Mouse (Mus musculus) limb, embryonic 12.5 days (tissue): ENCODE data around the gene Lpp. TPM values are rescaled to one million over a fixed set of nuclear protein-coding genes. Genes with fewer than 3 reads are reported as not detected.
"Not testable (repeated sequence)": the region's sequence is repeated elsewhere in the genome, so short reads cannot be mapped to it uniquely, and the experiment has no call there.

Experiments used
- ATAC-seq: fragments of 200-750 bp; cut with Nextera tagmentation; 2 replicates; pipeline ENCODE4 v1.8.0; 2017; ENCODE audit warnings: low read depth, moderate TSS enrichment; ENCODE audit not compliant: insufficient number of reproducible peaks, insufficient read depth, low FRiP score, low TSS enrichment
- H3K27ac ChIP-seq: fragments of 300-500 bp; sonication (generic); 2 replicates; pipeline ENCODE4 v1.5.1; 2016; ENCODE audit warnings: mild to moderate bottlenecking, moderate library complexity
- H3K27me3 ChIP-seq: fragments of 300-500 bp; sonication (generic); 2 replicates; pipeline ENCODE4 v1.6.1; 2016; ENCODE audit warnings: mild to moderate bottlenecking, moderate library complexity
- H3K36me3 ChIP-seq: fragments of 300-500 bp; sonication (generic); 2 replicates; pipeline ENCODE4 v1.6.1; 2016; ENCODE audit warnings: mild to moderate bottlenecking, moderate library complexity
- H3K4me1 ChIP-seq: fragments of 300-500 bp; sonication (generic); replicated peaks from 2 replicates; pipeline ENCODE4 v1.6.1; 2016
- H3K4me2 ChIP-seq: fragments of 300-500 bp; sonication (generic); 2 replicates; pipeline ENCODE4 v1.6.1; 2016; ENCODE audit warnings: mild to moderate bottlenecking, moderate library complexity
- H3K4me3 ChIP-seq: fragments of 300-500 bp; sonication (generic); replicated peaks from 2 replicates; pipeline ENCODE4 v1.5.1; 2016; ENCODE audit warnings: mild to moderate bottlenecking
- H3K9ac ChIP-seq: fragments of 300-500 bp; sonication (generic); replicated peaks from 2 replicates; pipeline ENCODE4 v1.6.1; 2016; ENCODE audit warnings: mild to moderate bottlenecking, moderate library complexity
- H3K9me3 ChIP-seq: fragments of 300-500 bp; sonication (generic); 2 replicates; pipeline ENCODE4 v1.6.1; 2016; ENCODE audit warnings: mild to moderate bottlenecking, moderate library complexity
- WGBS: fragments of 180-500 bp; shearing (Covaris S2); methylation state at CpG from one replicate; pipeline ENCODE4 v1.1.7; 2016; 5-methylcytosine and 5-hydroxymethylcytosine counted together
- polyA plus RNA-seq: library from polyadenylated mRNA; unstranded; fragments of >200 nt; fragmentation: Nextera tagmentation; extraction: Ambion mirVana; gene quantifications from 2 replicates; pipeline ENCODE4 v1.2.1, GENCODE M21; 2016

Gene Lpp
- polyA plus RNA-seq, 1 experiment from 2014 or later: 39.4 TPM

- Histone ChIP-seq H3K4me3 (no peak overlapping the region), H3K9ac (no peak overlapping the region), H3K9me3 (no peaks in the 10 kb centered on the region), H3K4me2 (no peak overlapping the region), H3K4me1 (no peaks in the 10 kb centered on the region), H3K36me3 (no peaks in the 10 kb centered on the region), H3K27me3 (no peaks in the 10 kb centered on the region), H3K27ac (no peak overlapping the region)
- no peak for ATAC-seq
- 83% methylated on average over 3 of the region's 3 CpGs for WGBS
Observed at GRCm38 (mm10) chr16:24991995-24992394, 598.7 kb downstream of the Lpp start.

GRCm38 (mm10) chr16:24992494-24992893 is 599.2 kb downstream of the Lpp start:
- 81% methylated on average over 11 of the region's 11 CpGs for WGBS
- Histone ChIP-seq H3K27ac (no peak overlapping the region), H3K4me3 (no peak overlapping the region), H3K27me3 (no peaks in the 10 kb centered on the region), H3K4me2 (no peak overlapping the region), H3K36me3 (no peaks in the 10 kb centered on the region), H3K4me1 (no peaks in the 10 kb centered on the region), H3K9me3 (no peaks in the 10 kb centered on the region), H3K9ac (no peak overlapping the region)
- no peak; the same call in 1 of the 2 replicates for ATAC-seq

DNA sequence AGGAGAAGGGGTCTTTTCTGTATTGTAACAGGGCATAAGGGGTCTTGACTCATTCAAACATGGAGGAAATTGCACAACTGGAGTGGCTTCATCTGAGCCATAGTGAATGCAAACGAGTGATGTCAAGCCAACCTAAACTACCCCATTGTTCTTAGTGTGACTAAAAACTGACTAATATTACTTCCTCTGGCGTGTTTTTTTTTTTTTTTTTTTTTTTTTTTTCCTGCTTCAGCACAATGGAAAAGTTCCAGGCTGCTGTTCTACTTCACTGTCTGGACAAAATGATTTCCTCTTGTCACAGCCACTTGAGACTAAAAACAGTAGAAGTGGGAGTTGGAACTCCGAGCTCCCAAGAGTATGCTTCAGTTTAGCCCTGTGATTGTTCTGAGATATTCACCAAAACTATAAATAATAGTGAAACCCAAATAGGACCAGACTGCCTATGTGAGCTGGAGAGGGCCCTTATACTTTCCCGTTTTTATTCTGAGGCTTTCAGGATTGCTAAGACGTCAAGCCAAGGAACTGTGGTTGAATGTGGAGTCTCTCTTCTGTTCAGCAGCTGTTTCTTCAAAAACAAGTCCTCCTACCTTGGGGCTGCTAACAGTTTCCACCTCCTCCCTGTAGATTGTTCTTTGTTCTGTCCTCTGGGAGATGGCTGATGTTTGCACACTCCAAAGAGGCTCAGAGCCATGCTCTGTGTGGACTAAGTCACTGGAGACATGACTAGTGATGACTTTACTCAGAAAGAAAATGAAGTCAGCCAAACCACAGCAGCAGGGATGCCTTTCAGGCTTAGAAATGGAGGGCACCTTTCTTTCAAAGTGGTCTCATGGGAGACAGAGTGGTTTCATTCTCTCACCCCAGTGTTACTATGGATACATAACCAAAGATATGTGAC is 617.9 kb downstream of the Lpp start:
- H3K4me1 ChIP-seq: no peaks in the 10 kb centered on the region
- 75% methylated on average over 5 of the region's 5 CpGs for WGBS
- no peaks in the 10 kb centered on the region for H3K9me3 ChIP-seq
- ATAC-seq: no peak
- H3K4me2 ChIP-seq: no peak overlapping the region
- H3K9ac ChIP-seq: no peak overlapping the region
- no peak overlapping the region for H3K27ac ChIP-seq
- H3K4me3 ChIP-seq: no peak overlapping the region
- H3K27me3 ChIP-seq: no peaks in the 10 kb centered on the region
- no peaks in the 10 kb centered on the region for H3K36me3 ChIP-seq

- H3K4me1 ChIP-seq: no peaks in the 10 kb centered on the region
- H3K36me3 ChIP-seq: no peaks in the 10 kb centered on the region
- H3K27me3 ChIP-seq: no peaks in the 10 kb centered on the region
- H3K9ac ChIP-seq: no peak overlapping the region
- no peak for ATAC-seq
- 92% methylated on average over 3 of the region's 3 CpGs for WGBS
- H3K27ac ChIP-seq: no peak overlapping the region
- no peak overlapping the region for H3K4me2 ChIP-seq
- no peaks in the 10 kb centered on the region for H3K9me3 ChIP-seq
- no peak overlapping the region for H3K4me3 ChIP-seq
Observed at GRCm38 (mm10) chr16:25012938-25013337, 619.6 kb downstream of the Lpp start.

- no peak overlapping the region for H3K9ac ChIP-seq
- 76% methylated on average over 4 of the region's 4 CpGs for WGBS
- no peaks in the 10 kb centered on the region for H3K27me3 ChIP-seq
- no peak overlapping the region for H3K27ac ChIP-seq
- no peaks in the 10 kb centered on the region for H3K36me3 ChIP-seq
- no peaks in the 10 kb centered on the region for H3K9me3 ChIP-seq
- H3K4me2 ChIP-seq: no peak overlapping the region
- no peak for ATAC-seq
- no peak overlapping the region for H3K4me3 ChIP-seq
- no peaks in the 10 kb centered on the region for H3K4me1 ChIP-seq
Observed at GRCm38 (mm10) chr16:25016261-25016836, 623.0 kb downstream of the Lpp start.

GRCm38 (mm10) chr16:25017046-25017445 is 623.7 kb downstream of the Lpp start:
- Histone ChIP-seq H3K27me3 (no peaks in the 10 kb centered on the region), H3K36me3 (no peaks in the 10 kb centered on the region), H3K4me1 (no peaks in the 10 kb centered on the region), H3K9ac (no peak overlapping the region), H3K9me3 (no peaks in the 10 kb centered on the region), H3K4me3 (no peak overlapping the region), H3K27ac (no peak overlapping the region), H3K4me2 (no peak overlapping the region)
- no peak for ATAC-seq

DNA sequence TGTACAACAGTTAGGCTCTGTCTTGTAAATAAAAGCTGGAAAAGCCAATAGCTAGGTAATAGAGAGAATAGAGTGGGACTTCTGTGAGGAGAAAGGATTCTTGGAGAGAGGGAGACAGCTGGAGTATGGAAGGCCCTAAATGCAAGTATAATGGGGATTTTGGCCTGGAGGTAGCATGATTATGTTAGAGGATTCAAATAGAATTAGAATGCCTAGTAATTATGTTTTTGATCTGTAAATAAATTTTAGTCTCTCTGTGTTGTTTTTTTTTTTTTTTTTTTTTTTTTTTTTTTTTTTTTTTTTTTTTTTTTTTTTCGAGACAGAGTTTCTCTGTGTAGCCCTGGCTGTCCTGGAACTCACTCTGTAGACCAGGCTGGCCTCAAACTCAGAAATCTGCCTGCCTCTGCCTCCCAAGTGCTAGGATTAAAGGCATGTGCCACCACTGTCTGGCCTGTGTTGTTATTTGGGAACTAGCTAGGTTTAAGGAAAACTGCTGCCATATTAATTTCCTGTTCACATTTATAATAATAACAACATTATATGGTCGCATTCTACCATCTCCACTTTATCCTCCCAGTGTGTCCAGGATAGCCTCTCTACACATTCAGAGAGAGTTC is 628.5 kb downstream of the Lpp start:
- not testable (repeated sequence) for ATAC-seq, H3K27me3 ChIP-seq, H3K4me1 ChIP-seq, H3K9ac ChIP-seq, H3K27ac ChIP-seq, H3K4me2 ChIP-seq, H3K4me3 ChIP-seq, H3K36me3 ChIP-seq, H3K9me3 ChIP-seq
- 69% methylated on average over 2 of the region's 2 CpGs for WGBS

GRCm38 (mm10) chr16:25024591-25024990 is 631.3 kb downstream of the Lpp start:
- Histone ChIP-seq H3K4me2 (no peak overlapping the region), H3K27ac (no peak overlapping the region), H3K4me1 (peaks cover 6% of the 10 kb centered on the region; the same call in 1 of the 2 replicates), H3K27me3 (no peaks in the 10 kb centered on the region), H3K4me3 (no peak overlapping the region), H3K9ac (no peak overlapping the region), H3K36me3 (no peaks in the 10 kb centered on the region), H3K9me3 (no peaks in the 10 kb centered on the region)
- ATAC-seq: no peak
- WGBS: 85% methylated on average over 3 of the region's 3 CpGs

DNA sequence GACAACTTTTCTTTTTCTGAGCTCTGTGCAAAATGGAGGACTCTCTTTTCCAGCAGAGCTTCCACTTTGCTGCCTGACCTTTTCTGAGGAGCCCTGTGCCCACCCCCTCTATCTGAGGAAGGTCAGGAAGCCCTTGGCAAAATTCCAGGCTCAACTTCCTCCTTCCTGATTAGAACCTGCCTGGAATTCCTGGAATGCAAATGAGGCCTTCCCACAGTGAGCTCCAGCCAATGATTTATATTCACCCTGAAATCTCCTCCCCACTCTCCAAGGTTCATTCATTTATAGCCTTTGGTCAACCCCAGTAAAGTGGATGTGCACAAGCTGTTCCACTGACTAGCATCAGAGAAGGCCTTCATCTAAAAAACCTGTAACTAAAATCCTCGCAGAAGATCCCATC is 632.9 kb downstream of the Lpp start:
- Histone ChIP-seq H3K4me3 (no peak overlapping the region), H3K4me2 (no peak overlapping the region), H3K36me3 (no peaks in the 10 kb centered on the region), H3K9ac (no peak overlapping the region), H3K9me3 (no peaks in the 10 kb centered on the region), H3K4me1 (peaks cover 6% of the 10 kb centered on the region; the same call in 1 of the 2 replicates), H3K27ac (no peak overlapping the region), H3K27me3 (no peaks in the 10 kb centered on the region)
- ATAC-seq: no peak
- 74% methylated on average over 1 of the region's 1 CpGs for WGBS

- ATAC-seq: no peak
- Histone ChIP-seq H3K4me1 (peaks cover 6% of the 10 kb centered on the region; the same call in 1 of the 2 replicates), H3K36me3 (no peaks in the 10 kb centered on the region), H3K9ac (no peak overlapping the region), H3K4me2 (no peak overlapping the region), H3K27ac (no peak overlapping the region), H3K9me3 (no peaks in the 10 kb centered on the region), H3K4me3 (no peak overlapping the region), H3K27me3 (no peaks in the 10 kb centered on the region)
- 89% methylated on average over 8 of the region's 8 CpGs for WGBS
Observed at GRCm38 (mm10) chr16:25029548-25029947, 636.2 kb downstream of the Lpp start.

DNA sequence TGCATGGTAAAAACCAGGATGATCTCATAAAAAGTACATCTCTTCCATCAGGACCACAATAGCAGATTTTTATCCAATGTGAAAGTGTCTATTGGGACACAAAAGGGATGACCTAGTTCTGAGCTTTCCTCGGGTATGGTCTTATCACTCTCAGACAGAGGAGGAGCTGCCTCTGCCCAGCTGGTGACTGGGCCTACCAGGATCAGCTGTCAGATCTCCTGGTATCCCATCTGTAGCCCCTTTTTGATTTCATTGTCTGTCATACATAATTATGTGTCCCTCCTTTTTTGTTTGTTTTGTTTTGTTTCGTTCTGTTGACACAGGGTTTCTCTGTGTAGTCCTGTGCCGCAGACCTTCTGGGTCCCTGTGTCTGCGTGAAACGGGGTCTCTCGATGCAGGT is 644.1 kb downstream of the Lpp start:
- Histone ChIP-seq H3K4me3 (no peak overlapping the region), H3K4me1 (peaks cover 11% of the 10 kb centered on the region), H3K9ac (no peak overlapping the region), H3K4me2 (no peak overlapping the region), H3K9me3 (no peaks in the 10 kb centered on the region), H3K27me3 (no peaks in the 10 kb centered on the region), H3K36me3 (no peaks in the 10 kb centered on the region), H3K27ac (no peak overlapping the region)
- 88% methylated on average over 6 of the region's 6 CpGs for WGBS
- no peak for ATAC-seq
